Mouse (Mus musculus) layer of hippocampus, adult 18-20 months (tissue): ENCODE results near the gene Dyrk1b. TPM values are rescaled to one million over a fixed set of nuclear protein-coding genes. Genes with fewer than 3 reads are reported as not detected.
"Not testable (repeated sequence)": the region's sequence is repeated elsewhere in the genome, so short reads cannot be mapped to it uniquely, and the experiment has no call there.

ENCODE experiments used
- DNase-seq, 2 experiments: peaks; one replicate each; pipeline ENCODE4 v3.0.0; 2022; ENCODE audit warnings: low spot score in 2 of 2
- total RNA-seq, 2 experiments: library from RNA; stranded (reverse); gene quantifications; 2 replicates each; pipeline ENCODE4 v1.2.3; 2021

The Dyrk1b gene
- total RNA-seq, 2 experiments from 2014 or later, result 41.8 to 43.7 TPM

GRCm38 (mm10) chr7:28191903-28192302, 12.6 kb downstream of the Dyrk1b start:
- DNase-seq, result no peak

DNA sequence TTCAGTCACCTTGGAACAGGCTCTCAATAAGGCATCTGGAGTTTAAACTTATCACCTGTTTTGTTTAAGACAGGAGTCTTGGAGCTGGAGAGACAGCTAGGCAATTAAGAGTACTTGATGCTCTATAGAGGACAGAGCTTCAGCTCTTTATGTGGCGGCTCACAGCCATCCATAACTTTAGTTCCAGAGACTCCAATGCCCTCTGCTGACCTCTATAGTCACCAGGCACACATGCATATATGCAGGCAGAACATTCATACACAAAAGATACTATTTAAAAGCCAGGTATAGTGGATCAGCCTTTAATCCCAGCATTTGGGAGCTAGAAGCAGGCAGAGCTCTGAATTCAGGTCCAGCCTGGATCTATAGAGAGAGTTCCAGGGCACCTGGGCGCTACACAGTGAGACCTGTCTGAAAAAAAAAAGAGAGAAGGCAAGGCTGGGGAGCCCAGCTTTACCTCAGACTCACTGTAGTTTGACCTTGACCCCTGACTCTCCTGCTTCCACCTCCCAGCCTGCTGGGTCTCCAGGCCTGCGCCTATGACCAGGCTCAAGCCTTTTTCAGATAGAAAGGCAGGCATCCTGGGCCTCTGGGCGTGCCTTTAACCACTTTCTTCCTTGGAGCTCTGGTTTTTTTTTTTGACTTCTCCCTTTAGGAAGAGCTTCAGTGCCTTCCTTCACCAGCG, 16.3 kb downstream of the Dyrk1b start:
- no peak for DNase-seq

- no peak for DNase-seq
Observed at GRCm38 (mm10) chr7:28196528-28196927, 17.3 kb downstream of the Dyrk1b start.

- DNase-seq, result no peak
Observed at GRCm38 (mm10) chr7:28199054-28199453, 19.8 kb downstream of the Dyrk1b start.

DNA sequence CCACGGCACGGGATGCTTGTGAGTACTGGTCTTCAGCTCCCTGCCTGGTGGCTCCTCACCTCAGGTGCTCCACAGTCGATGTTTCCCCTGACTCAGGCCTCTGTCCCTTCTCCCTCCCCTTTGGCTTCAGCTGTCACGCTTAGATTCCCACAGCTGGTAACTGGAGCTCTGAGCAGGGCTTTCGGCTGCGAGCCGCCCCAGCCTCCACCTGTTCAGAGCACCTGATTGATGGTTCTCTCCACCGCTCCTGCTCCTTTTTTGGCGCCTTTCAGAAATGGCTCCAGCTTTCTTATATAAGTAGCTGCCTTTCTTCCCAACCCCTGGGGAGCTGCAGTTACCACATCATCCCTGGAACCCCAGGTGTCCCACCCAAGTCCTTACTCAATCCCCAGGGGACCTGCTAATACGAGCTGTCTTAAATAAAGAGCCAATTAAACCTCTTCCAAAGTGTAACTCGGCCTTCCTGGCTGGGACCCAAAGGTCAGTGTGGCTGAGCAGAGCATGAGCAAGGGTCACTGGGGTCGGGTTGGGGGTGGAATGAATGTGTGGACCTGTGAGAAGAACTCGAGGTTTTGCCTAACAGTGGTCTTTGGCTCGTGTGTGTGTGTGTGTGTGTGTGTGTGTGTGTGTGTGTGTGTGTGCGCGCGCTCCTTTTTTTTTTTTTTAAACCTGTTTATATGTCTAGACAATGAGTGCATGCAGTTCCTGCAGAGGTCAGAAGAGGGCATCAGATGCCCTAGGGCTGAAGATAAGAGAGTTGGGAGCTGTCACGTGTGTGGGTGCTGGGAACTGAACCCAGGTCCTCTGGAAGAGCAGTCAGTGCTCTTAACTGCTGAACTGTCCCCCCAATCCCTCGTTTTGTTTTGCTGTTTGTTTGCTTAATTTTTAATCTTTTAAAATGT, 24.2 kb downstream of the Dyrk1b start:
- DNase-seq, result no peak

DNA sequence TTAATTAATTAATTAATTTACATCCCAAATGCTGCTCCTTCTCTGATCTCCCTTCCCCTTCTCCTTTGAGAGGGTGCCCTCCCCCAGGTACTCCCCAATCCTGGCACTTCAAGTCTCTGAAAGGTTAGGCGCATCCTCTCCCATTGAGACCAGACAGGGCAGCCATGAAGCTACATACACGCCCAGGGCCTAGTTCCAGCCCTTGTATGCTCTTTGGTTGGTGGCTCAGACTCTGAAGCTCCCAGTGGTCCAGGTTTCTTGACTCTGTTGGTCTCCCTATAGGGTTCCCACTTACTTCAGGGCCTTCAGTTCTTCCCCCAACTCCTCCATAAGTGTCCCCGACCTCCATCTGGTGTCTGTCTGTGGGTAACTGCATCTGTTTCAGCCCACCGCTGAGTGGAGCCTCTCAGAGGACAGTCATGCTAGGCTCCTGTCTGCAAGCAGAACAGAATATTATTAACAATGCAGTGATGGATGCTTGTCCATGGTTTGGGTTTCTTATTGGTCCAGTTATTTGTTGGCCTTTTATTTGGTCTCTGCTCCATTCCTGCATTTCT, 26.9 kb downstream of the Dyrk1b start:
- no peak for DNase-seq

DNA sequence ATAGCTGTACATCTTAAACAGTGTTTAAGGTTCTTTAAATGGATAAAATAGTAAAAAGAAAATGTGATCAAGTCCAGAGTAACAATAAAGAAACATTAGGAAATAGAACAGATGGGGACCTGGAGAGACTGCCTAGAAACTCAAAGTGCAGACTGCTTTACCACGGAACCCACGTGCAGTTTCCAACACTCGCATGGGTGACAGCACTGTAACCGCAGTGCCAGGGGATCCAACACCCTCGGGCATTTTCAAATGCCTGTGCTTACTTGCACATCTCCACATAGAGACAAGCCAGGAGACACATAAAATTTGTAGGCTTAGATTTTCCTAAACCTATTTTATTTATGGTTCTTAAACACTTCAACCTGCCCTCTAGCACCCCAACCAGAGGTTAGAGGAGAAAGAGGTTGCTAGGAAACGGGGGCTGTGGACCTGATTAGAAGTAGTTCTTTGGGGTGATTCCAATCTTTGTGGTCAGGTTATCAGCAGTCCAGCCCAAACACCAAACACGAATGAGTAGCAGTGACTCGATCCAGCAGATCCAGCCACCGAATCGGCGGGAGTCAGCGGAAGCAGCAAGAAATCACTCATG, 29.2 kb downstream of the Dyrk1b start:
- no peak for DNase-seq

DNA sequence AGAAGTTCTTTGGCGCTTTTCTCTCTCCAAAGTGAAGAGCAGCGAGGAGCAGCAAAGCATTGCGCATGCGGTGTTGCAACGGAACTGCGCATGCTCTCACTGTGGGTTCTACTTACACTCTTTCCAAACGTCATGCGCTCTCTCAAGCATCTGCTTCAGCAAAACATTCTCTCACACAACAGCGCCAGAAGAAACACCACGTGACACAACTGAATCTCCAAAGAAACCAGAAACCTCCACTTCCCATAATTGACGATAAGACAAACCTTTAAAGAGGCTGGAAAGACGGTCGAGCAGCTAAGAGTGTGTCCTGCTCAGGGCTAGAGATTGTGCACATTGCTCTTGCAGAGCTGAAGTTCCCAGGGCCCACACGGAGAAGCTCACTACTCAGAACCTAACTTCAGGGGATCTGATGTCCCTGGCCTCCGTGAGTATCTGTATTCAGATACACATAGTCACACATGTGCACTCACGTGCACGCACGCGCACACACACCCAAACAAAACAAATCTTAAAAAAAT, 29.8 kb downstream of the Dyrk1b start:
- DNase-seq, result peak; percentile 61 to 82

DNA sequence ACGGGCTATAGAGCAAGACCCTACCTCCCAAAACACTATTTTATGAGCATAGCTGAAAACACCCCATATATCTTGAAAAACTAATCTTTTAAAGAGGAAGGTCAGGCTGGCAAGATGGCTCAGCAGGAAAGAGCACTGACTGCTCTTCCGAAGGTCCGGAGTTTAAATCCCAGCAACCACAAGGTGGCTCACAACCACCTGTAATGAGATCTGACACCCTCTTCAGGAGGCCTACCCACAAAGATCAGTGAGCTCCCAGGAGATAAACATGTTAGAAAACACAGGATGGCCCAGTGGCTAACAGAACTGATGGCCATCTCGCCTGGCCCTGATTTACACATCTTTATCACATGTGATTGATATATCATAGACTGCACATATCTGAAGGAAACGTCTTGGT, 31.5 kb downstream of the Dyrk1b start:
- no peak for DNase-seq

GRCm38 (mm10) chr7:28214142-28214541, 34.9 kb downstream of the Dyrk1b start:
- DNase-seq, result peak in 1 of 2 experiments; percentile 53

DNA sequence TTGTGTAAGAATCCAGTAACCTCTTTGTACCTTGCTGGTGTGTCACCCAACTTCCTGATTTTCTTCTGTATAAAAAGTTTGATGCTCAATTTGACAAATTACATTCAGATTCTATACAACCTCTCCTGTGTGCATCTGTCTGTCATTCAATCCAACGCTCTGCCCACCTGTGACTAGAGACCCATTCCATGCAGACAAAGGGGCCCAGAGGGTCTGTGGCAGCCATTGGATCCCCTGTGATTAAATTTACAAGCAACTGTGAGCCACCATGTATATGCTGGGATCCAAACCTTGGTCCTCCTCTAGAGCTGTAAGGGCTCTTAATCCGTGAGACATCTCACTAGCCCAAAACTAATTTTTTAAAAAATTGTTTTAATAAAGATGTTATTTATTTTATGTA, 36.7 kb downstream of the Dyrk1b start:
- not testable (repeated sequence) for DNase-seq

DNA sequence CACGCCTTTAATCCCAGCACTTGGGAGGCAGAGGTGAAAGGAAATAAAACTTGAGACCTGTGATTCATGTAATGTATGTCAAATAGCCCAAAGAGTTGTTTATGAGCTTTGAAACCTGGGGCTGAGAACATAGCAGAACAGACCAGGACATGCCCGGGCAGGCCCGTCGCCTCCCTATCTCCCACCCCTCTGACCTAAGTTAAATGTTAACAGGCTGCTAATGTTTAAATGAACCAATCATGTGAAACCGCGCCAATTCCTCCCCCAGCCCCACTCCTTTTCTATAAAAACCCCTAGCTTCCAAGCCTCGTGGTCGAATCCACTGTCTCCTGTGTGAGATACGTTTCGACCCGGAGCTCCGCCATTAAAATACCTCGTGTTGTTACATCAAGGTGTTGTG, 38.5 kb downstream of the Dyrk1b start:
- not testable (repeated sequence) for DNase-seq

- DNase-seq, result peak in 1 of 2 experiments; percentile 61
Observed at GRCm38 (mm10) chr7:28218951-28219740, 39.9 kb downstream of the Dyrk1b start.

DNA sequence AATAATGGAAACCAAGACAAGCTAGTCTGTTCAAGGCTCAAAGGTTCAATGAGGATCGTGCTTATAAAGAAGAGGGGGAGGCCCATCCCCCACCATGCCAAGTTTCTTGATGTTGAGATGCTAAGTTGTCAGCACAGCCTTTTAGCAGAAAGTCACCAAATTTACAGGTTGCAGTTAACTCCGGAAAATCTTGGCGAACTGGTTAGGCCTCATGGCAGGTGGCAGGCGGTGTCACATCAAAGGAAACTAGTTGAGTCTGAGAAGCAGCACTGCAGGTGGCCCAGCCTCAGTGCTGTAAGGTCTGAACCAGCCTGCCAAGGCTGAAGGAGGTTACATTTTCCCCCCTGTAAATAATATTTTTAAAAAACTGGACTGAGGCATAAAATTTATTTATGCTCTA, 47.6 kb downstream of the Dyrk1b start:
- DNase-seq, result not testable (repeated sequence)

DNA sequence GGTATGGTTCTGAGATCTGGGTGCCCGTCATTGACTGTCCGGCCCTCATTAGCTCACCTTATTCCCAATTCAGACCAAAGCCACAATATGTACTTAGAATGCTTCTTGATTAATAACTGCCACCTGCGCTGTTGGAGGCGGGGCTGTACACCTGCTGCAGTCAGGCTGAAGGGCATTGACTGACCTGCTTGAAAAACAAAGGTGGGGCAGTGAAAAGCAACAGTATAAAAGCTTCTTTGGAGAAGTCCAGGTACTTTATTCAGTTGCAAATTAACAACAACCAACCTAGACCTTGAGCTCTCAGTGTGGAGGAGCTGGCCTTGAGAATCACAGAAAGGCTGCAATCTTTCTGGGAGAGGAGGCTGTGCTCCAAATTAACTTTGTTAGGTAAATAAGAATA, 48.2 kb downstream of the Dyrk1b start:
- not testable (repeated sequence) for DNase-seq

Other genes with a start within 250 kb of the Dyrk1b start
- gene Zfp780b, start 200.3 kb upstream of the Dyrk1b start, total RNA-seq, result 10 to 100 TPM; 20.1 to 20.3 TPM
- 1 to 10 TPM; 5.4 to 7.0 TPM for gene Zfp850, start 165.4 kb upstream of the Dyrk1b start, total RNA-seq
- gene Psmc4, start 129.4 kb upstream of the Dyrk1b start, total RNA-seq, result 100 to 1,000 TPM; 124 to 127 TPM
- gene Fcgbp, start 108.2 kb upstream of the Dyrk1b start, total RNA-seq, result 1 to 10 TPM; 1.1 to 1.6 TPM
- under 1 TPM in 1 of 2 experiments, not detected in 1; 0.05 TPM for gene 9530053A07Rik, start 50.0 kb upstream of the Dyrk1b start, total RNA-seq
- gene Fbl, start 9.8 kb upstream of the Dyrk1b start, total RNA-seq, result 10 to 100 TPM; 43.0 to 46.4 TPM
- 10 to 100 TPM; 59.3 to 61.3 TPM for gene Eid2, start 88.4 kb downstream of the Dyrk1b start, total RNA-seq
- 10 to 100 TPM; 37.8 to 38.4 TPM for gene Eid2b, start 98.3 kb downstream of the Dyrk1b start, total RNA-seq
- under 1 TPM in 1 of 2 experiments, not detected in 1; 0.25 TPM for gene Selenov, start 111.7 kb downstream of the Dyrk1b start, total RNA-seq
- gene Dll3, start 122.8 kb downstream of the Dyrk1b start, total RNA-seq, result 1 to 10 TPM; 2.1 to 2.6 TPM
- 10 to 100 TPM; 42.4 to 44.3 TPM for gene Timm50, start 132.6 kb downstream of the Dyrk1b start, total RNA-seq
- gene Supt5, start 159.3 kb downstream of the Dyrk1b start, total RNA-seq, result 100 to 1,000 TPM; 116 to 119 TPM
- gene Rps16, start 171.2 kb downstream of the Dyrk1b start, total RNA-seq, result 100 to 1,000 TPM; 481 to 546 TPM
- 1 to 10 TPM; 4.8 to 5.1 TPM for gene Plekhg2, start 193.1 kb downstream of the Dyrk1b start, total RNA-seq
- gene Zfp36, start 200.8 kb downstream of the Dyrk1b start, total RNA-seq, result 1 to 10 TPM; 3.5 to 3.7 TPM
- gene Med29, start 213.2 kb downstream of the Dyrk1b start, total RNA-seq, result 10 to 100 TPM; 21.4 to 22.1 TPM
- gene Paf1, start 213.5 kb downstream of the Dyrk1b start, total RNA-seq, result 10 to 100 TPM; 64.9 to 69.3 TPM